Mouse (Mus musculus) hindbrain, embryonic 16.5 days (tissue): ENCODE measurements at regions not wholly inside any gene's neighbourhood (a gene's known extent, or its start where the extent isn't known, plus 50 kb on each side); places are given as distances from the start of the nearest gene placed in this dataset.

Experiments used
- ATAC-seq: fragments of 200-750 bp; cut with Nextera tagmentation; 2 replicates; pipeline ENCODE4 v1.8.0; 2017; ENCODE audit warnings: moderate TSS enrichment, moderate library complexity
- H3K27ac ChIP-seq: fragments of 300-500 bp; sonication (generic); 2 replicates; pipeline ENCODE4 v1.5.1; 2014; ENCODE audit warnings: low read depth, mild to moderate bottlenecking, control low read depth, low read length, moderate library complexity
- H3K27me3 ChIP-seq: fragments of 300-500 bp; sonication (generic); replicated peaks from 2 replicates; pipeline ENCODE4 v1.6.1; 2014; ENCODE audit warnings: low read length; ENCODE audit not compliant: control insufficient read depth, insufficient read depth
- H3K36me3 ChIP-seq: fragments of 300-500 bp; sonication (generic); 2 replicates; pipeline ENCODE4 v1.6.1; 2014; ENCODE audit warnings: mild to moderate bottlenecking, low read length, moderate library complexity, mixed read lengths; ENCODE audit not compliant: control insufficient read depth, insufficient read depth
- H3K4me1 ChIP-seq: fragments of 300-500 bp; sonication (generic); 2 replicates; pipeline ENCODE4 v1.6.1; 2014; ENCODE audit warnings: low read depth, low read length; ENCODE audit not compliant: control insufficient read depth, insufficient read depth
- H3K4me2 ChIP-seq: fragments of 300-500 bp; sonication (generic); 2 replicates; pipeline ENCODE4 v1.6.1; 2014; ENCODE audit warnings: mild to moderate bottlenecking, low read length, control low read depth, moderate library complexity
- H3K4me3 ChIP-seq: fragments of 300-500 bp; sonication (generic); 2 replicates; pipeline ENCODE4 v1.5.1; 2014; ENCODE audit warnings: mild to moderate bottlenecking, low read length, control low read depth, moderate library complexity
- H3K9ac ChIP-seq: fragments of 300-500 bp; sonication (generic); 2 replicates; pipeline ENCODE4 v1.6.1; 2014; ENCODE audit warnings: low read depth, mild to moderate bottlenecking, control low read depth, low read length, moderate library complexity
- H3K9me3 ChIP-seq: fragments of 300-500 bp; sonication (generic); 2 replicates; pipeline ENCODE4 v1.6.1; 2014; ENCODE audit warnings: mild to moderate bottlenecking, low read length, moderate library complexity; ENCODE audit not compliant: control insufficient read depth
- WGBS: fragments of 180-500 bp; shearing (Covaris S2); extraction: QIAGEN DNeasy Blood & Tissue Kit; methylation state at CpG from one replicate; pipeline ENCODE4 v1.1.7; 2014; 5-methylcytosine and 5-hydroxymethylcytosine counted together

GRCm38 (mm10) chr6:84477072-84477471, 116.6 kb downstream of the Cyp26b1 start:
- no peaks in the 10 kb centered on the region for H3K27me3 ChIP-seq
- H3K36me3 ChIP-seq = no peaks in the 10 kb centered on the region
- ATAC-seq = no peak
- 34% methylated on average over 6 of the region's 6 CpGs for WGBS
- H3K27ac ChIP-seq = no peak overlapping the region
- peaks cover 4% of the 10 kb centered on the region for H3K4me1 ChIP-seq
- H3K9me3 ChIP-seq = no peaks in the 10 kb centered on the region
- H3K4me2 ChIP-seq = no peak overlapping the region
- no peak overlapping the region for H3K9ac ChIP-seq
- no peak overlapping the region for H3K4me3 ChIP-seq

- H3K27me3 ChIP-seq = no peaks in the 10 kb centered on the region
- H3K36me3 ChIP-seq = no peaks in the 10 kb centered on the region
- no peak overlapping the region for H3K4me3 ChIP-seq
- H3K4me1 ChIP-seq = peaks cover 4% of the 10 kb centered on the region
- no peak overlapping the region for H3K27ac ChIP-seq
- 49% methylated on average over 9 of the region's 9 CpGs for WGBS
- H3K9me3 ChIP-seq = no peaks in the 10 kb centered on the region
- ATAC-seq = no peak
- H3K9ac ChIP-seq = no peak overlapping the region
- no peak overlapping the region for H3K4me2 ChIP-seq
These were observed 117.2 kb downstream of the Cyp26b1 start for GRCm38 (mm10) chr6:84476466-84476865.

GRCm38 (mm10) chr6:84474835-84475234, 118.9 kb downstream of the Cyp26b1 start:
- Histone ChIP-seq H3K4me3 (no peak overlapping the region), H3K4me2 (no peak overlapping the region), H3K9me3 (no peaks in the 10 kb centered on the region), H3K27me3 (no peaks in the 10 kb centered on the region), H3K9ac (no peak overlapping the region), H3K4me1 (peaks cover 4% of the 10 kb centered on the region), H3K27ac (no peak overlapping the region), H3K36me3 (no peaks in the 10 kb centered on the region)
- ATAC-seq = no peak

GRCm38 (mm10) chr6:84473171-84473570, 120.5 kb downstream of the Cyp26b1 start:
- Histone ChIP-seq H3K27me3 (no peaks in the 10 kb centered on the region), H3K4me2 (no peak overlapping the region), H3K27ac (no peak overlapping the region), H3K4me3 (no peak overlapping the region), H3K9ac (no peak overlapping the region), H3K36me3 (no peaks in the 10 kb centered on the region), H3K4me1 (peaks cover 4% of the 10 kb centered on the region), H3K9me3 (no peaks in the 10 kb centered on the region)
- no peak for ATAC-seq
- WGBS = 64% methylated on average over 3 of the region's 3 CpGs

- no peak overlapping the region for H3K4me3 ChIP-seq
- 23% methylated on average over 3 of the region's 3 CpGs for WGBS
- H3K9me3 ChIP-seq = no peaks in the 10 kb centered on the region
- H3K4me2 ChIP-seq = no peak overlapping the region
- H3K4me1 ChIP-seq = peaks cover 4% of the 10 kb centered on the region
- H3K27me3 ChIP-seq = no peaks in the 10 kb centered on the region
- H3K36me3 ChIP-seq = no peaks in the 10 kb centered on the region
- no peak for ATAC-seq
- H3K9ac ChIP-seq = no peak overlapping the region
- no peak overlapping the region for H3K27ac ChIP-seq
These were observed 121.4 kb downstream of the Cyp26b1 start for GRCm38 (mm10) chr6:84472287-84472686.

- Histone ChIP-seq H3K4me2 (no peak overlapping the region), H3K9me3 (no peaks in the 10 kb centered on the region), H3K27ac (no peak overlapping the region), H3K36me3 (no peaks in the 10 kb centered on the region), H3K4me3 (no peak overlapping the region), H3K4me1 (no peaks in the 10 kb centered on the region), H3K27me3 (no peaks in the 10 kb centered on the region), H3K9ac (no peak overlapping the region)
- 91% methylated on average over 3 of the region's 3 CpGs for WGBS
- no peak for ATAC-seq
These were observed 126.4 kb downstream of the Cyp26b1 start for GRCm38 (mm10) chr6:84467319-84467718.

- Histone ChIP-seq H3K36me3 (no peaks in the 10 kb centered on the region), H3K4me3 (no peak overlapping the region), H3K27me3 (no peaks in the 10 kb centered on the region), H3K9ac (no peak overlapping the region), H3K4me2 (no peak overlapping the region), H3K27ac (no peak overlapping the region), H3K9me3 (no peaks in the 10 kb centered on the region), H3K4me1 (no peaks in the 10 kb centered on the region)
- WGBS = 46% methylated on average over 7 of the region's 7 CpGs
- ATAC-seq = no peak
These were observed 127.5 kb downstream of the Cyp26b1 start for GRCm38 (mm10) chr6:84466223-84466622.

GRCm38 (mm10) chr6:84465596-84465995, 128.1 kb downstream of the Cyp26b1 start:
- H3K4me1 ChIP-seq = no peaks in the 10 kb centered on the region
- H3K9me3 ChIP-seq = no peaks in the 10 kb centered on the region
- H3K9ac ChIP-seq = no peak overlapping the region
- no peaks in the 10 kb centered on the region for H3K27me3 ChIP-seq
- no peak for ATAC-seq
- H3K4me2 ChIP-seq = no peak overlapping the region
- no peak overlapping the region for H3K4me3 ChIP-seq
- WGBS = 89% methylated on average over 5 of the region's 5 CpGs
- no peak overlapping the region for H3K27ac ChIP-seq
- no peaks in the 10 kb centered on the region for H3K36me3 ChIP-seq

GRCm38 (mm10) chr6:84463592-84464367, 129.9 kb downstream of the Cyp26b1 start:
- no peaks in the 10 kb centered on the region for H3K27me3 ChIP-seq
- H3K9ac ChIP-seq = no peak overlapping the region
- H3K4me3 ChIP-seq = no peak overlapping the region
- ATAC-seq = no peak
- H3K36me3 ChIP-seq = no peaks in the 10 kb centered on the region
- H3K4me1 ChIP-seq = no peaks in the 10 kb centered on the region
- H3K4me2 ChIP-seq = no peak overlapping the region
- no peak overlapping the region for H3K27ac ChIP-seq
- no peaks in the 10 kb centered on the region for H3K9me3 ChIP-seq
- 87% methylated on average over 7 of the region's 7 CpGs for WGBS
